Mouse (Mus musculus) lung, embryonic 16.5 days (tissue): ENCODE measurements around the gene Gm10401. TPM values are rescaled to one million over a fixed set of nuclear protein-coding genes. Genes with fewer than 3 reads are reported as not detected.

Experiments used
- ATAC-seq: fragments of 200-750 bp; cut with Nextera tagmentation; 2 replicates; pipeline ENCODE4 v1.8.0; 2017; ENCODE audit warnings: low read depth, mild to moderate bottlenecking, moderate library complexity
- H3K27ac ChIP-seq: fragments of 300-500 bp; sonication (generic); 2 replicates; pipeline ENCODE4 v1.5.1; 2014; ENCODE audit warnings: mild to moderate bottlenecking, control low read depth, low read length
- H3K27me3 ChIP-seq: fragments of 300-500 bp; sonication (generic); 2 replicates; pipeline ENCODE4 v1.6.1; 2014; ENCODE audit warnings: low read depth, low read length, mixed read lengths; ENCODE audit not compliant: control insufficient read depth, insufficient read depth
- H3K36me3 ChIP-seq: fragments of 300-500 bp; sonication (generic); 2 replicates; pipeline ENCODE4 v1.6.1; 2014; ENCODE audit warnings: low read length; ENCODE audit not compliant: control insufficient read depth, insufficient read depth
- H3K4me1 ChIP-seq: fragments of 300-500 bp; sonication (generic); replicated peaks from 2 replicates; pipeline ENCODE4 v1.6.1; 2014; ENCODE audit warnings: low read length, mixed read lengths; ENCODE audit not compliant: control insufficient read depth, insufficient read depth
- H3K4me2 ChIP-seq: fragments of 300-500 bp; sonication (generic); 2 replicates; pipeline ENCODE4 v1.6.1; 2014; ENCODE audit warnings: low read depth, low read length, control low read depth
- H3K4me3 ChIP-seq: fragments of 300-500 bp; sonication (generic); 2 replicates; pipeline ENCODE4 v1.5.1; 2014; ENCODE audit warnings: mild to moderate bottlenecking, low read length, control low read depth
- H3K9ac ChIP-seq: fragments of 300-500 bp; sonication (generic); 2 replicates; pipeline ENCODE4 v1.6.1; 2014; ENCODE audit warnings: low read length, control low read depth
- H3K9me3 ChIP-seq: fragments of 300-500 bp; sonication (generic); 2 replicates; pipeline ENCODE4 v1.6.1; 2016; ENCODE audit warnings: low read length; ENCODE audit not compliant: control insufficient read depth
- WGBS: fragments of 180-500 bp; shearing (Covaris S2); extraction: QIAGEN DNeasy Blood & Tissue Kit; methylation state at CpG from one replicate; pipeline ENCODE4 v1.1.7; 2014; 5-methylcytosine and 5-hydroxymethylcytosine counted together
- polyA plus RNA-seq: library from polyadenylated mRNA; unstranded; fragments of >200 nt; fragmentation: Nextera tagmentation; extraction: Ambion mirVana; gene quantifications from 2 replicates; pipeline ENCODE4 v1.2.1, GENCODE M21; 2015

Gm10401 gene
- polyA plus RNA-seq, 1 experiment from 2014 or later: 25.4 TPM

GRCm38 (mm10) chr5:115050776-115051175, 47.3 kb downstream of the Gm10401 start:
- no peaks in the 10 kb centered on the region for H3K36me3 ChIP-seq
- H3K9ac ChIP-seq: no peak overlapping the region
- H3K9me3 ChIP-seq: no peaks in the 10 kb centered on the region
- H3K4me3 ChIP-seq: no peak overlapping the region
- no peaks in the 10 kb centered on the region for H3K27me3 ChIP-seq
- ATAC-seq: no peak
- peaks cover 29% of the 10 kb centered on the region for H3K4me1 ChIP-seq
- no peak overlapping the region for H3K27ac ChIP-seq
- H3K4me2 ChIP-seq: no peak overlapping the region
- WGBS: 84% methylated on average over 6 of the region's 6 CpGs

GRCm38 (mm10) chr5:115049692-115050091, 48.4 kb downstream of the Gm10401 start:
- H3K27me3 ChIP-seq: no peaks in the 10 kb centered on the region
- no peak for ATAC-seq
- 80% methylated on average over 6 of the region's 6 CpGs for WGBS
- H3K4me2 ChIP-seq: no peak overlapping the region
- no peak overlapping the region for H3K9ac ChIP-seq
- H3K9me3 ChIP-seq: no peaks in the 10 kb centered on the region
- no peaks in the 10 kb centered on the region for H3K36me3 ChIP-seq
- H3K4me1 ChIP-seq: peaks cover 24% of the 10 kb centered on the region
- no peak overlapping the region for H3K4me3 ChIP-seq
- no peak overlapping the region for H3K27ac ChIP-seq

Other genes starting within 250 kb of the Gm10401 start
- not detected in 2 replicates for gene 4930519G04Rik, start 244.6 kb downstream of the Gm10401 start, polyA plus RNA-seq
- 0.06 and 0.11 TPM in 2 replicates for gene Gm9936, start 239.6 kb downstream of the Gm10401 start, polyA plus RNA-seq
- 8.3 and 9.3 TPM in 2 replicates for gene Oasl2, start 201.4 kb downstream of the Gm10401 start, polyA plus RNA-seq
- 0.50 and 0.85 TPM in 2 replicates for gene Oasl1, start 175.1 kb downstream of the Gm10401 start, polyA plus RNA-seq
- 48.0 and 49.2 TPM in 2 replicates for gene 2210016L21Rik, start 156.1 kb downstream of the Gm10401 start, polyA plus RNA-seq
- gene Hnf1a, start 127.2 kb downstream of the Gm10401 start, polyA plus RNA-seq: 0.08 and 0.16 TPM in 2 replicates
- gene Sppl3, start 87.2 kb downstream of the Gm10401 start, polyA plus RNA-seq: 9.6 and 9.8 TPM in 2 replicates
- 64.5 and 69.2 TPM in 2 replicates for gene Acads, start 21.1 kb upstream of the Gm10401 start, polyA plus RNA-seq
- 34.3 and 35.2 TPM in 2 replicates for gene Unc119b, start 36.7 kb upstream of the Gm10401 start, polyA plus RNA-seq
- 58.9 and 62.1 TPM in 2 replicates for gene Mlec, start 59.9 kb upstream of the Gm10401 start, polyA plus RNA-seq
- 1.3 and 1.6 TPM in 2 replicates for gene Cabp1, start 96.1 kb upstream of the Gm10401 start, polyA plus RNA-seq
- 97.6 and 109 TPM in 2 replicates for gene Pop5, start 137.5 kb upstream of the Gm10401 start, polyA plus RNA-seq
- 115 and 116 TPM in 2 replicates for gene Rnf10, start 174.6 kb upstream of the Gm10401 start, polyA plus RNA-seq
- 37.9 and 38.6 TPM in 2 replicates for gene Coq5, start 181.4 kb upstream of the Gm10401 start, polyA plus RNA-seq
- gene Dynll1, start 202.7 kb upstream of the Gm10401 start, polyA plus RNA-seq: 1,463 and 1,496 TPM in 2 replicates
- 157 and 223 TPM in 2 replicates for gene Srsf9, start 228.9 kb upstream of the Gm10401 start, polyA plus RNA-seq
- 25.5 and 27.5 TPM in 2 replicates for gene Gatc, start 242.9 kb upstream of the Gm10401 start, polyA plus RNA-seq
- 59.2 and 61.4 TPM in 2 replicates for gene Triap1, start 242.9 kb upstream of the Gm10401 start, polyA plus RNA-seq